Mouse (Mus musculus): ENCODE measurements around the gene Itgb6.

Gene Itgb6

DNA sequence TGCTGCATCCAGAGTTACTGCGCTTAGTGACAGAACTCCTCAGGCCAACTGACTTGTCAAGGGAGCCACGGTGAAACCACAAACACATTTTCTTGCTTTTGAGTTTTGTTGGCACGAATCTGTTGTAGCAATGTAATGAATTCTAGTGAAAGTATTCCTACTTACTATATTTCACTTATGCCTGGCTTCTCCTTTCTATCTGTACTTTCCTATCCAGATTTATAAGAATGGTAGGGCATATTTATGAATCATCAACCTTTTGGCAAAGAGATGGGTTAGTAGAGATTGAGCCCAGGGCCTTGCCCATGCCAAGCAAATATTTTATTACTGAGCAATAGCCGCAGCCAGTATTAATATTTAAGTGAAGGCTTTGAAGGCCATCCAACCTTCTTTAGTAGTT is 139.0 kb downstream of the Itgb6 start:
- in situ Hi-C loops (cut with MboI; ENCODE audit: low pct_unique_long_range_greater_than_20kb in 1 of 2, low sequenced_read_pairs in 2 of 2, unreplicated experiment in 1 of 2): no loop called here

DNA sequence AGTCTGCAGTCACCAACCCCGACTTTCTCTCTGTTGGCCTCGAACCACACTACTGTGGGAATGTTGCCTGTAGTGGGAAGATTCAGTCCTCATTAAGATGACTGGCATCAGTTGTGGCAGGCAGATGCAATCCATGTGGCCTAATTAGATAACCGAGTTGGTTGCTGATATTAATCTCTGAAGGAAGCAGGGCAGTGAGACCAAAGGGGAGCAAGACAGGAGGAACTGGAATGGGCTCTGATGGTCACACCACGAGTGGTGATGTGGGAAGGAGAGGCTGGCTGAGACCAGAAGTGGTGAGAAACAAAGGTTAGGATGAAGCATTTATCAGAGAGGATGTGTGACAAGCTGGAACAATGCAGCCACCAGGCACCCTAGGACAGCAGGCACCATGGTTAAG is 167.9 kb downstream of the Itgb6 start:
- in situ Hi-C loops (cut with MboI; ENCODE audit: low pct_unique_long_range_greater_than_20kb in 1 of 2, low sequenced_read_pairs in 2 of 2, unreplicated experiment in 1 of 2): no loop called here

DNA sequence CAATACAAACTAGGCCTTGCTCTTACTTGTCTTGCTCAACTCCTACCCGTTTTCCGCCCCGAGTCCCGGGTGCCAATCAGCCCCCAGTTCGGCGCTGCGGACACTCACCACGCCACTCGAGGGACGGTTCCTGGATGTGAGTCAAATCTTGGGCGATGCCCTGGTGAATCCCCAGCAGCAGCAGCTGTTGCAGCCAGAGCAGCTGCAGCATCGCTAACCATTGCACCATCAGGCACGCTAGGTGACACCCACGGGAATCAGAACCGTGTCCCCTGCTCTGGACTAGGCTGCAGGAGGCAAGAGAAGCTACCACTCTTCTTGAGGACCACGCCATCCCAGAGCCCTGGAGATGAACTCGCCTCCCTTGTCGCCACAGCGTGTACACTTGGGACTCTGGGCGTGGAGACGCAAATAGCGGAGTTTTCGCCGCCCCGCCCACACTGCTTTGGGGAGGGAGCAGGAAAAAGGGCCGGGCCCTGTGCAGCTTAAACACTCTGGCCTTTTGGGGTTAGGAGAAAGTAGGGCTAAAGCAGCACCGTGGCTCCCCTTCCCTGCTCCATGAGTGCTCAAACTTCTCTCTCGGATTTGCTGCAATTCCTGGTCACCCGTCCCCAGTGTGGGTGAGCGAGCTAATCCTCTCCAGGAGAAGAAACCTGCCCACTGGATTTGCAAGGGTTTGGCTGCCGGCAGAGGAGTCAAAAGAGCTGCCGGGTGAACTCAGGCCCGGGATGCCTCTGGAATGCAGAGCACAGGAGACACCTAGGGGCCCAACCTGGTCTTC is 169.4 kb downstream of the Itgb6 start, which contains the start of gene Pla2r1:
TSS of gene Pla2r1 (minus strand) at position 407 of the 781 bp plus-strand sequence.
- in situ Hi-C loops (cut with MboI; ENCODE audit: low pct_unique_long_range_greater_than_20kb in 1 of 2, low sequenced_read_pairs in 2 of 2, unreplicated experiment in 1 of 2): no loop called here

DNA sequence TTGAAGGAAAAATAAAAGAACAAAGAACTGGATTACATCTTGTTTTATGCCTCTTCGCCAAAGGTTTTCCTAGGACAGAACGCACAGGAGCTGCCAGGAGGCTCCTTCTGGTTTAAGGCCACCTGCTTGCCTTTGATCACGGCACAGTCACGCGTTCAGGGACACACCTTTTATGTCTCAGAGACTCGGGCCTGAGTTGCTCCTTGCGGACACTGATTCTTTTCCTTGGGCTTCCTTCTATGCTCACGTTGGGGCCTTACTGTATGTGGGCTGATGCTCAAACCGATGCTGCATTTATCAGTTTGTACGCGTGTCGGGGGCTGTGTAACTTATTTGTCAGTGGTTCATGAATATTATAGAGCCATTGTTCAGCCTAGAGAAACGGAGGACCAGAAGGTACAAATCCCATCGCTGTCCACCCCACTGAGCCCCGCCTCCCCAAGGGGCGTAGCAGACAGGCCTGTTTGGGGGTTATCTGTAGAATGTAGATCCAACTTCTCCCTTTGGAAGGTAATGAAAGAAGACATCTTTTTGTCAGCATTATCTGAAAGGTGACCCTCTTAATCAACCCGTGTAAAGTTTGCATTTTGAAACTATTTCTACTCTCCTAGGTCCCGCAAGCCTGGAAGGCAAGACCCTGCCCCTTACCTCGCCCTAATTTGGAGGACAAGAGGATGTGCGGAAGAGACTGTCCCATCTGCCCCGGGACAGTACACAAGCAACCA is 170.1 kb downstream of the Itgb6 start:
- in situ Hi-C loops (cut with MboI; ENCODE audit: low pct_unique_long_range_greater_than_20kb in 1 of 2, low sequenced_read_pairs in 2 of 2, unreplicated experiment in 1 of 2): no loop called here

DNA sequence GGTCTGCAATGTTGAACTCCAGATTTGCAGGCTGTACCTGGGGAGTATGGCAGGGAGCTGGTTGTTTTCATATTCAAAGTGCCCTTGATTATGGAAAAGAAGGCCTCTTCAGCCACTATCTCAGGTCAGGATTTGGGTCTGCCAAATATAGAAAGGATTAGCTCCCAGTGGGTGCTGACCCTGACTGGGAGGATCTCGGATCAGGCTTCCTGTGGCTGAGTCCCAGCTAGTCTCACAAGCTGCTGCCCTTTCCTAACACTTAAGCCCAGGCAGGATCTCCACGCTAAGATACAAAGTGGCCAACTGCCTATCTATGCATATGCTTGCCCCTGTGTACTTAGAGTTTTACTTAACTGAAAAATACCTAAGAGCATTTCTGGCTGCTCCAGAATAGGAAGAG is 170.8 kb downstream of the Itgb6 start:
- in situ Hi-C loops (cut with MboI; ENCODE audit: low pct_unique_long_range_greater_than_20kb in 1 of 2, low sequenced_read_pairs in 2 of 2, unreplicated experiment in 1 of 2): no loop called here

DNA sequence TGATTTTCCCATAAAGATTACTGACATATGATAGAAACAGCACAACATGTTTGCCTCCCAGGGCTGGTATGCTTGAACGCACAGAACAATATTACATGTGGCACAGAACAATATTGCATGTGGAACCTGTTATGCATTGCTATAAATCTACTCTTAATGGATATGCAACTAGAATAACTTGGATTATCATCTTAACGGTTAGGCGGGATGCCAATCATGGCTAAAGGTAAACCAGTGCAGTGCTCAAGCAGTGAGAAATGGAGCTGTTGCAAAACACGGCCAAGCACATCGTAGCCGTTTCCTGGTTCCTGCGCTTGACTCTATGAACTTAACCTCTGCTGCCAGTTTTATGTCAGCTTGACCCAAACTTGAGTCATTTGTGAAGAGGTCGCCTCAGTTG is 171.9 kb downstream of the Itgb6 start:
- in situ Hi-C loops (cut with MboI; ENCODE audit: low pct_unique_long_range_greater_than_20kb in 1 of 2, low sequenced_read_pairs in 2 of 2, unreplicated experiment in 1 of 2): no loop called here

DNA sequence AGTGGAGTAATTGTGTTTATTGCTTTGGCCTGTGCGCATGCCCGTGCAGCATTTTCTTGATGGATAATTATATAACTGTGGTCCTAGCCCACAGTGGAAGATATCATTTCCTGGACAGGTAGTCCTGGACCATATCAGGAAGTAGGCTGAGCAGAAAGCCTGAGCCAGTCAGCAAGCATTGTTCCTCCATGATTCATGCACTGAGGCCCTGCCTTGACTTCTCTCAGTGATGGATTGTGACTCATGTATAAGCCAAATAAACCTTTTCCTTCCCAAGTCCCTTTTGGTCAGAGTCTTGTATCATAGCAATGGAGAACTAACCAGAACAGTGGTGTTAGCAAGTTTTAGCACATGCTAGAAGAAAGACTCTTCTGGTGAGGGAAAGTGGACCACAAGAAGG is 172.6 kb downstream of the Itgb6 start:
- in situ Hi-C loops (cut with MboI; ENCODE audit: low pct_unique_long_range_greater_than_20kb in 1 of 2, low sequenced_read_pairs in 2 of 2, unreplicated experiment in 1 of 2): no loop called here
